Mouse (Mus musculus) embryonic facial prominence, embryonic 11.5 days (tissue): Measurements from ENCODE around the gene Svs1. TPM values are rescaled to one million over a fixed set of nuclear protein-coding genes. Genes with fewer than 3 reads are reported as not detected.

Experiments
- ATAC-seq: fragments of 200-750 bp; cut with Nextera tagmentation; replicated peaks from 2 replicates; pipeline ENCODE4 v1.8.0; 2017; ENCODE audit warnings: low read depth; ENCODE audit not compliant: insufficient number of reproducible peaks, low FRiP score, low TSS enrichment
- DNase-seq: peaks from one replicate; pipeline ENCODE4 v3.0.0-alpha.2; 2015; ENCODE audit warnings: low spot score
- H3K27ac ChIP-seq: fragments of 300-500 bp; sonication (generic); replicated peaks from 2 replicates; pipeline ENCODE4 v1.5.1; 2014; ENCODE audit warnings: mild to moderate bottlenecking, low read depth, low read length, control low read depth
- H3K27me3 ChIP-seq: fragments of 300-500 bp; sonication (generic); 2 replicates; pipeline ENCODE4 v1.6.1; 2014; ENCODE audit warnings: mild to moderate bottlenecking, low read length, moderate library complexity, mixed read lengths; ENCODE audit not compliant: control insufficient read depth, insufficient read depth
- H3K36me3 ChIP-seq: fragments of 300-500 bp; sonication (generic); replicated peaks from 2 replicates; pipeline ENCODE4 v1.6.1; 2014; ENCODE audit warnings: low read depth, mild to moderate bottlenecking, low read length, moderate library complexity, mixed read lengths; ENCODE audit not compliant: control insufficient read depth, insufficient read depth
- H3K4me1 ChIP-seq: fragments of 300-500 bp; sonication (generic); 2 replicates; pipeline ENCODE4 v1.6.1; 2014; ENCODE audit warnings: low read length, mixed read lengths; ENCODE audit not compliant: control insufficient read depth, insufficient read depth
- H3K4me2 ChIP-seq: fragments of 300-500 bp; sonication (generic); 2 replicates; pipeline ENCODE4 v1.6.1; 2014; ENCODE audit warnings: low read depth, mild to moderate bottlenecking, control low read depth, low read length, moderate library complexity
- H3K4me3 ChIP-seq: fragments of 300-500 bp; sonication (generic); 2 replicates; pipeline ENCODE4 v1.5.1; 2014; ENCODE audit warnings: low read depth, low read length, control low read depth
- H3K9ac ChIP-seq: fragments of 300-500 bp; sonication (generic); replicated peaks from 2 replicates; pipeline ENCODE4 v1.6.1; 2014; ENCODE audit warnings: mild to moderate bottlenecking, control low read depth, low read length
- H3K9me3 ChIP-seq: fragments of 300-500 bp; sonication (generic); replicated peaks from 2 replicates; pipeline ENCODE4 v1.6.1; 2016; ENCODE audit warnings: mild to moderate bottlenecking, low read length, inconsistent platforms, mixed read lengths; ENCODE audit not compliant: control insufficient read depth
- WGBS: fragments of 180-500 bp; shearing (Covaris S2); extraction: QIAGEN DNeasy Blood & Tissue Kit; methylation state at CpG from one replicate; pipeline ENCODE4 v1.1.7; 2014; 5-methylcytosine and 5-hydroxymethylcytosine counted together
- polyA plus RNA-seq: library from polyadenylated mRNA; unstranded; fragments of >200 nt; fragmentation: Nextera tagmentation; extraction: Ambion mirVana; gene quantifications from 2 replicates; pipeline ENCODE4 v1.2.1, GENCODE M21; 2014

Svs1 gene
- polyA plus RNA-seq, 1 experiment from 2014 or later = not detected

- WGBS = 82% methylated on average over 7 of the region's 7 CpGs
- H3K9me3 ChIP-seq = no peaks in the 10 kb centered on the region
- no peak overlapping the region for H3K4me3 ChIP-seq
- no peak for DNase-seq
- no peak for ATAC-seq
- no peaks in the 10 kb centered on the region for H3K27me3 ChIP-seq
- no peaks in the 10 kb centered on the region for H3K4me1 ChIP-seq
- H3K27ac ChIP-seq = no peak overlapping the region
- no peak overlapping the region for H3K4me2 ChIP-seq
- H3K9ac ChIP-seq = no peak overlapping the region
- no peaks in the 10 kb centered on the region for H3K36me3 ChIP-seq
These were observed 38.6 kb downstream of the Svs1 start for GRCm38 (mm10) chr6:49025290-49025689.

- 90% methylated on average over 5 of the region's 5 CpGs for WGBS
- no peak overlapping the region for H3K4me3 ChIP-seq
These were observed 39.8 kb downstream of the Svs1 start for GRCm38 (mm10) chr6:49026496-49026895.

GRCm38 (mm10) chr6:49028019-49028418 is 41.4 kb downstream of the Svs1 start:
- 91% methylated on average over 6 of the region's 6 CpGs for WGBS
- H3K36me3 ChIP-seq = no peaks in the 10 kb centered on the region
- no peaks in the 10 kb centered on the region for H3K4me1 ChIP-seq
- DNase-seq (no peak), ATAC-seq (no peak)
- H3K27ac ChIP-seq = no peak overlapping the region
- H3K27me3 ChIP-seq = no peaks in the 10 kb centered on the region
- no peaks in the 10 kb centered on the region for H3K9me3 ChIP-seq
- H3K4me3 ChIP-seq = no peak overlapping the region
- no peak overlapping the region for H3K9ac ChIP-seq
- no peak overlapping the region for H3K4me2 ChIP-seq

More at GRCm38 (mm10) chr6:49026496-49026895, 39.8 kb downstream of the Svs1 start:
- Histone ChIP-seq H3K27ac (no peak overlapping the region), H3K4me1 (no peaks in the 10 kb centered on the region), H3K9me3 (no peaks in the 10 kb centered on the region), H3K36me3 (no peaks in the 10 kb centered on the region), H3K9ac (no peak overlapping the region), H3K27me3 (no peaks in the 10 kb centered on the region), H3K4me2 (no peak overlapping the region)
- DNase-seq = no peak
- no peak for ATAC-seq

- ATAC-seq = no peak
- no peak overlapping the region for H3K4me3 ChIP-seq
- no peak overlapping the region for H3K9ac ChIP-seq
- 85% methylated on average over 3 of the region's 3 CpGs for WGBS
- H3K9me3 ChIP-seq = no peaks in the 10 kb centered on the region
- H3K27ac ChIP-seq = no peak overlapping the region
- DNase-seq = no peak
- no peaks in the 10 kb centered on the region for H3K36me3 ChIP-seq
- H3K27me3 ChIP-seq = no peaks in the 10 kb centered on the region
- H3K4me2 ChIP-seq = no peak overlapping the region
- H3K4me1 ChIP-seq = no peaks in the 10 kb centered on the region
These were observed 42.0 kb downstream of the Svs1 start for GRCm38 (mm10) chr6:49028708-49029107.

GRCm38 (mm10) chr6:49031230-49031629 is 44.6 kb downstream of the Svs1 start:
- Histone ChIP-seq H3K4me3 (no peak overlapping the region), H3K27ac (no peak overlapping the region), H3K4me1 (no peaks in the 10 kb centered on the region), H3K9me3 (no peaks in the 10 kb centered on the region), H3K4me2 (no peak overlapping the region), H3K27me3 (no peaks in the 10 kb centered on the region), H3K9ac (no peak overlapping the region), H3K36me3 (no peaks in the 10 kb centered on the region)
- WGBS = 80% methylated on average over 4 of the region's 4 CpGs
- DNase-seq (no peak), ATAC-seq (no peak)

GRCm38 (mm10) chr6:49032783-49033182 is 46.1 kb downstream of the Svs1 start:
- no peaks in the 10 kb centered on the region for H3K4me1 ChIP-seq
- DNase-seq (no peak), ATAC-seq (no peak)
- no peaks in the 10 kb centered on the region for H3K9me3 ChIP-seq
- H3K4me2 ChIP-seq = no peak overlapping the region
- no peak overlapping the region for H3K4me3 ChIP-seq
- no peak overlapping the region for H3K9ac ChIP-seq
- H3K27ac ChIP-seq = no peak overlapping the region
- 0 out of 2 replicates have a peak, but pooled peaks cover 2% of the 10 kb centered on the region for H3K27me3 ChIP-seq
- 74% methylated on average over 4 of the region's 4 CpGs for WGBS
- no peaks in the 10 kb centered on the region; the same call in 1 of the 2 replicates for H3K36me3 ChIP-seq

GRCm38 (mm10) chr6:49036275-49037267 is 49.9 kb downstream of the Svs1 start, which contains the start of gene Gpnmb:
Gpnmb (plus strand) TSS chr6:49036546.
- Histone ChIP-seq H3K4me1 (no peaks in the 10 kb centered on the region), H3K4me2 (peak within 1 kb of the TSS; percentile 8; the same call in 1 of the 2 replicates), H3K4me3 (no peak within 1 kb of the TSS), H3K9ac (peak within 1 kb of the TSS; percentile 18; the same call in 1 of the 2 replicates), H3K27ac (no peak within 1 kb of the TSS), H3K9me3 (no peaks in the 10 kb centered on the region), H3K27me3 (0 out of 2 replicates have a peak, but pooled peaks cover 2% of the 10 kb centered on the region), H3K36me3 (no peaks in the 10 kb centered on the region; the same call in 1 of the 2 replicates)
- ATAC-seq = no peak
- 38% methylated on average over 28 of the region's 28 CpGs for WGBS
- peak; percentile 24 for DNase-seq

- DNase-seq (no peak), ATAC-seq (no peak)
- Histone ChIP-seq H3K27ac (no peak overlapping the region), H3K9ac (no peak overlapping the region), H3K4me1 (no peaks in the 10 kb centered on the region), H3K9me3 (no peaks in the 10 kb centered on the region), H3K36me3 (no peaks in the 10 kb centered on the region; the same call in 1 of the 2 replicates), H3K4me3 (no peak overlapping the region), H3K4me2 (no peak overlapping the region), H3K27me3 (0 out of 2 replicates have a peak, but pooled peaks cover 2% of the 10 kb centered on the region)
- 73% methylated on average over 12 of the region's 12 CpGs for WGBS
These were observed 50.6 kb downstream of the Svs1 start for GRCm38 (mm10) chr6:49037268-49037662.
